Mouse (Mus musculus) G1E (cell line): Measurements from ENCODE around the gene Zkscan16. TPM values are rescaled to one million over a fixed set of nuclear protein-coding genes. Genes with fewer than 3 reads are reported as not detected.
A peak's percentile ranks its signal among the peaks of the same experiment; 100 is the strongest.

Experiments
- ATAC-seq: 2 replicates; pipeline ENCODE4 v1.8.0; 2016; ENCODE audit warnings: mild to moderate bottlenecking; ENCODE audit not compliant: insufficient number of reproducible peaks, poor library complexity, low FRiP score, severe bottlenecking; ENCODE audit errors: extremely low read depth
- DNase-seq: peaks from one replicate; pipeline ENCODE4 v3.0.0; 2012; ENCODE audit warnings: low spot score
- H3K27me3 ChIP-seq: 2 replicates; pipeline ENCODE4 v1.6.1; 2012; ENCODE audit warnings: mild to moderate bottlenecking, low read length, inconsistent platforms; ENCODE audit not compliant: insufficient read depth
- H3K36me3 ChIP-seq: replicated peaks from 2 replicates; pipeline ENCODE3; 2012; ENCODE audit warnings: mild to moderate bottlenecking, inconsistent platforms
- H3K4me1 ChIP-seq: 2 replicates; pipeline ENCODE4 v1.6.1; 2012; ENCODE audit warnings: low read depth, low read length, inconsistent platforms, mixed read lengths; ENCODE audit not compliant: insufficient read depth
- H3K4me3 ChIP-seq: 2 replicates; pipeline ENCODE4 v1.5.1; 2012; ENCODE audit warnings: low read depth, mild to moderate bottlenecking, inconsistent platforms, low read length, moderate library complexity, mixed read lengths
- H3K9me3 ChIP-seq: replicated peaks from 2 replicates; pipeline ENCODE4 v1.6.1; 2012; ENCODE audit warnings: inconsistent platforms
- CTCF ChIP-seq: IDR thresholded peaks from 2 replicates; pipeline ENCODE4 v1.5.1; 2012; ENCODE audit warnings: low read depth, low read length, inconsistent platforms, mixed read lengths
- GATA1 ChIP-seq: IDR thresholded peaks from 2 replicates; pipeline ENCODE4 v1.6.1; 2012; ENCODE audit warnings: borderline replicate concordance, low read length, inconsistent platforms, mixed read lengths
- GATA2 ChIP-seq: IDR thresholded peaks from 2 replicates; pipeline ENCODE4 v1.6.1; 2012; ENCODE audit warnings: low read depth, low read length, inconsistent platforms, borderline replicate concordance
- POLR2AphosphoS5 ChIP-seq: IDR thresholded peaks from 2 replicates; pipeline ENCODE4 v1.6.1; 2012; ENCODE audit warnings: low read depth, low read length, inconsistent platforms; ENCODE audit not compliant: insufficient replicate concordance
- TAL1 ChIP-seq: conservative IDR thresholded peaks from 2 replicates; pipeline ENCODE4 v1.6.1; 2012; ENCODE audit warnings: low read depth, low read length, inconsistent platforms, mixed read lengths
- polyA plus RNA-seq: library from polyadenylated mRNA; stranded (reverse); fragments of >175 nt; gene quantifications from 2 replicates; pipeline ENCODE4 v1.2.3, GENCODE M21; 2012
- total RNA-seq, 2 experiments: library from RNA; stranded (forward) in 1 of 2; stranded (reverse) in 1 of 2; fragments of 200-1000 nt in 1 of 2; fragments of >200 nt in 1 of 2; fragmentation: Nextera tagmentation in 1 of 2; gene quantifications; 2 replicates each; pipeline ENCODE4 v1.2.3; 2014 to 2017

The Zkscan16 gene
- total and polyA plus RNA-seq, 3 experiments, result 0.22 TPM; not detected in 2

DNA sequence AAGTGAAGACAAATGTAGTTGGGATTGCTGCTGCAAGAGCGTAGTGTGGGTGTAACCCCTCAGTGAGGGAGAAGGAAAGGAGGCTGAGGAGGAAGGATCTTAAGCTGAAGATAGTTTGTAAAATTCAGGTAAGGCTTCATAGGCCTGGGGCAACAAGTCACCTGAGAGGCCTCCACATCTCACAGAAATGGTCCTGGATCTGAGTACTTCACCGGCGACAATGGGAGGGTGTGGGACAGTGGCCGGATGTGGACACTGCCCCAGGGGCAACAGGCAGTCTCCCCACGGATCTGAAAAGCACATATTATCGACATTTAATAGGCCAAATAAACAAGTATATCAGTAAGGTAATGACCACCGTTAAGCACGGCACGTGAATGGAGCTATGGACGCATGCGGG is 9.2 kb downstream of the Zkscan16 start:
- no peak for ATAC-seq
- no peak for DNase-seq
- no peaks in the 10 kb centered on the region for H3K9me3 ChIP-seq
- no peaks in the 10 kb centered on the region for H3K4me1 ChIP-seq
- H3K36me3 ChIP-seq, result no peaks in the 10 kb centered on the region
- H3K4me3 ChIP-seq, result no peak overlapping the region
- H3K27me3 ChIP-seq, result peaks cover 17% of the 10 kb centered on the region
- TF ChIP-seq TAL1, result no peak
- no peak for TF ChIP-seq POLR2AphosphoS5
- TF ChIP-seq GATA1, result no peak
- TF ChIP-seq GATA2, result no peak
- no peak for TF ChIP-seq CTCF

- Histone ChIP-seq H3K27me3 (peaks cover 33% of the 10 kb centered on the region), H3K4me1 (no peaks in the 10 kb centered on the region), H3K9me3 (no peaks in the 10 kb centered on the region), H3K4me3 (no peak overlapping the region), H3K36me3 (no peaks in the 10 kb centered on the region)
- ATAC-seq (no peak), DNase-seq (no peak)
- TF ChIP-seq GATA1 (no peak), TAL1 (no peak), GATA2 (no peak), CTCF (no peak), POLR2AphosphoS5 (no peak)
Observed at GRCm38 (mm10) chr4:58961719-58962118, 18.3 kb downstream of the Zkscan16 start.

GRCm38 (mm10) chr4:58963271-58963670 is 19.8 kb downstream of the Zkscan16 start:
- TF ChIP-seq GATA1, result no peak
- no peak for TF ChIP-seq GATA2
- no peak for TF ChIP-seq POLR2AphosphoS5
- no peak for TF ChIP-seq CTCF
- TF ChIP-seq TAL1, result no peak
- H3K27me3 ChIP-seq, result peaks cover 33% of the 10 kb centered on the region
- no peaks in the 10 kb centered on the region for H3K4me1 ChIP-seq
- no peak overlapping the region for H3K4me3 ChIP-seq
- H3K9me3 ChIP-seq, result no peaks in the 10 kb centered on the region
- DNase-seq (no peak), ATAC-seq (no peak)
- H3K36me3 ChIP-seq, result no peaks in the 10 kb centered on the region

GRCm38 (mm10) chr4:58965136-58965535 is 21.7 kb downstream of the Zkscan16 start:
- Histone ChIP-seq H3K27me3 (peaks cover 33% of the 10 kb centered on the region), H3K36me3 (no peaks in the 10 kb centered on the region), H3K9me3 (no peaks in the 10 kb centered on the region), H3K4me3 (no peak overlapping the region), H3K4me1 (no peaks in the 10 kb centered on the region)
- no peak for TF ChIP-seq POLR2AphosphoS5
- TF ChIP-seq TAL1, result no peak
- TF ChIP-seq GATA2, result no peak
- no peak for TF ChIP-seq CTCF
- TF ChIP-seq GATA1, result no peak
- DNase-seq (no peak), ATAC-seq (no peak)

DNA sequence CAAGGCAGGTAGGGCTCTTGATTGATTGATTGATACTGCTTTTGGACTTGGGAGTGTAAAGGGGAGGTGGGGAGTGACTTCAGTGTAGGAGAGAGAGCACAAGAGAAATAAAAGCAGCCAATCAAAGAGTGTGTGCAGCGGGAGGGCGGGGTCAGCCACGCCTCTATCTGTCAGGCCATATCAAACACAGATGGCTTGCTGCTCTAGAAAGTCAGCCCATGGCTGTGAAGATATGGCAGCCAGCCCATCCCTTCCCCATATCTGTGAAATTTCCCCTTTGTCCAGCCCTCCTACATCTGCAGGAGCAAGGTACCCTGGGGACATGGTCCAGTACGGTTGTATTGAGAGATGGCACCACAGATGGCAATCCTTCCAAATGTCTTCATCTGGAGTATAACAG is 27.2 kb downstream of the Zkscan16 start:
- H3K4me1 ChIP-seq, result peaks cover 7% of the 10 kb centered on the region
- ATAC-seq (peak; percentile 40; the same call in 1 of the 2 replicates), DNase-seq (no peak)
- peaks cover 2% of the 10 kb centered on the region for H3K36me3 ChIP-seq
- peaks cover 11% of the 10 kb centered on the region for H3K27me3 ChIP-seq
- no peaks in the 10 kb centered on the region for H3K9me3 ChIP-seq
- no peak overlapping the region for H3K4me3 ChIP-seq
- TF ChIP-seq GATA1 (no peak), GATA2 (no peak), TAL1 (no peak), POLR2AphosphoS5 (no peak), CTCF (no peak)

- no peak for DNase-seq
- peaks cover 2% of the 10 kb centered on the region for H3K4me1 ChIP-seq
- H3K27me3 ChIP-seq, result peaks cover 7% of the 10 kb centered on the region
- peaks cover 4% of the 10 kb centered on the region for H3K36me3 ChIP-seq
- ATAC-seq, result no peak
- TF ChIP-seq GATA2, result no peak
- TF ChIP-seq CTCF, result no peak
- TF ChIP-seq TAL1, result no peak
- no peak overlapping the region for H3K4me3 ChIP-seq
- no peaks in the 10 kb centered on the region for H3K9me3 ChIP-seq
Observed at GRCm38 (mm10) chr4:58975711-58976110, 32.3 kb downstream of the Zkscan16 start.

GRCm38 (mm10) chr4:58981421-58981820 is 38.0 kb downstream of the Zkscan16 start:
- ATAC-seq, result no peak
- Histone ChIP-seq H3K9me3 (no peaks in the 10 kb centered on the region), H3K27me3 (peaks cover 9% of the 10 kb centered on the region), H3K4me1 (peaks cover 9% of the 10 kb centered on the region), H3K36me3 (peaks cover 2% of the 10 kb centered on the region), H3K4me3 (no peak overlapping the region)
- no peak for DNase-seq
- no peak for TF ChIP-seq GATA2
- TF ChIP-seq GATA1, result no peak
- TF ChIP-seq POLR2AphosphoS5, result no peak
- TF ChIP-seq CTCF, result no peak
- TF ChIP-seq TAL1, result no peak
